Mouse (Mus musculus) liver, embryonic 15.5 days (tissue): ENCODE data around the gene Taar2. TPM values are rescaled to one million over a fixed set of nuclear protein-coding genes. Genes with fewer than 3 reads are reported as not detected.
A peak's percentile ranks its signal among the peaks of the same experiment; 100 is the strongest.

Experiments
- ATAC-seq: fragments of 200-750 bp; cut with Nextera tagmentation; 2 replicates; pipeline ENCODE4 v1.8.0; 2017; ENCODE audit warnings: moderate number of reproducible peaks, mild to moderate bottlenecking, moderate library complexity; ENCODE audit not compliant: insufficient read depth
- H3K27ac ChIP-seq: fragments of 300-500 bp; sonication (generic); replicated peaks from 2 replicates; pipeline ENCODE4 v1.5.1; 2015; ENCODE audit warnings: mild to moderate bottlenecking, inconsistent platforms
- H3K27me3 ChIP-seq: fragments of 300-500 bp; sonication (generic); 2 replicates; pipeline ENCODE4 v1.6.1; 2015; ENCODE audit warnings: mild to moderate bottlenecking, inconsistent platforms
- H3K36me3 ChIP-seq: fragments of 300-500 bp; sonication (generic); replicated peaks from 2 replicates; pipeline ENCODE4 v1.6.1; 2015; ENCODE audit warnings: moderate library complexity, mild to moderate bottlenecking, inconsistent platforms
- H3K4me1 ChIP-seq: fragments of 300-500 bp; sonication (generic); replicated peaks from 2 replicates; pipeline ENCODE4 v1.6.1; 2015; ENCODE audit warnings: inconsistent platforms
- H3K4me2 ChIP-seq: fragments of 300-500 bp; sonication (generic); 2 replicates; pipeline ENCODE4 v1.6.1; 2015; ENCODE audit warnings: moderate library complexity, mild to moderate bottlenecking, inconsistent platforms
- H3K4me3 ChIP-seq: fragments of 300-500 bp; sonication (generic); replicated peaks from 2 replicates; pipeline ENCODE4 v1.5.1; 2015; ENCODE audit warnings: mild to moderate bottlenecking, inconsistent platforms
- H3K9ac ChIP-seq: fragments of 300-500 bp; sonication (generic); 2 replicates; pipeline ENCODE4 v1.6.1; 2015; ENCODE audit warnings: moderate library complexity, mild to moderate bottlenecking, inconsistent platforms
- H3K9me3 ChIP-seq: fragments of 300-500 bp; sonication (generic); replicated peaks from 2 replicates; pipeline ENCODE4 v1.6.1; 2016; ENCODE audit warnings: inconsistent platforms
- WGBS: fragments of 180-500 bp; shearing (Covaris S2); methylation state at CpG from one replicate; pipeline ENCODE4 v1.1.7; 2015; ENCODE audit warnings: mixed read lengths; ENCODE audit not compliant: insufficient replicate concordance; 5-methylcytosine and 5-hydroxymethylcytosine counted together
- polyA plus RNA-seq: library from polyadenylated mRNA; unstranded; fragments of >200 nt; fragmentation: Nextera tagmentation; extraction: Ambion mirVana; gene quantifications from 2 replicates; pipeline ENCODE4 v1.2.1, GENCODE M21; 2015

Gene Taar2
- polyA plus RNA-seq, 1 experiment from 2014 or later: not detected

DNA sequence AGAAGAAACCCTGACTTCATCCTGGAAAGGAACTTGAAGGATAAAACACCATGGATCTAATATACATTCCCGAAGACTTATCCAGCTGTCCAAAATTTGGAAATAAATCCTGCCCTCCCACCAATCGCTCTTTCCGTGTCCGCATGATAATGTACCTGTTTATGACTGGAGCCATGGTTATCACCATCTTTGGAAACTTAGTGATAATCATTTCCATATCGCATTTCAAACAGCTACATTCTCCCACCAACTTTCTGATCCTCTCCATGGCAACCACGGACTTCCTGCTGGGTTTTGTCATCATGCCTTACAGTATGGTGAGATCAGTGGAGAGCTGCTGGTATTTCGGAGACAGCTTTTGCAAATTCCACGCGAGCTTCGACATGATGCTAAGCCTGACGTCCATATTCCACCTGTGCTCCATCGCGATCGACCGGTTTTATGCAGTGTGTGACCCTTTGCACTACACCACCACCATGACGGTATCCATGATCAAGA is 11.2 kb downstream of the Taar2 start, which contains the start of gene Taar3:
Gene Taar3 (plus strand): TSS at position 51 of the 498 bp plus-strand sequence.
- no peak for ATAC-seq
- Histone ChIP-seq H3K9ac (no peak within 1 kb of the TSS), H3K4me3 (no peak within 1 kb of the TSS), H3K27me3 (no peaks in the 10 kb centered on the region), H3K4me2 (no peak within 1 kb of the TSS), H3K9me3 (no peaks in the 10 kb centered on the region), H3K36me3 (no peaks in the 10 kb centered on the region), H3K27ac (no peak within 1 kb of the TSS), H3K4me1 (no peaks in the 10 kb centered on the region)
- 79% methylated on average over 16 of the region's 16 CpGs for WGBS

DNA sequence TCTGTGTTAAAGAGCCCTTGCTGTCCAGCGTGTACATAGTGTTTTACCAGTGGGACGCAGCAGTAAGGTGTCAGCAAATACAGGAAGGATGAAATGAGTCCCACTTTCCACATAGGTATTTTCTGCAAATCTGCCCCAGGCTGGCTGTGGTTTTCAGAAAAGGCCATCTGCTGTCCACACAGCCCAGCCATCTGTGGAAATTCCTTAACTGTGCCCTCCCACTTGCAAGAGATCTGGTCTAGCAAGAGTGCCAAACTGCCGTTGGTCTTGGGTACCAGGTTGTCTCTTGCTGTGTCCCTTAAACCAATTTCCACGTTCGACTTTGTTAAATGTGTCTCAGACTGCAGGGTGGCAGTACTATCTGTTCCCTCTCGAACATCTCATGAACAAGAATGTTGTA is 13.3 kb downstream of the Taar2 start:
- H3K9me3 ChIP-seq: no peaks in the 10 kb centered on the region

DNA sequence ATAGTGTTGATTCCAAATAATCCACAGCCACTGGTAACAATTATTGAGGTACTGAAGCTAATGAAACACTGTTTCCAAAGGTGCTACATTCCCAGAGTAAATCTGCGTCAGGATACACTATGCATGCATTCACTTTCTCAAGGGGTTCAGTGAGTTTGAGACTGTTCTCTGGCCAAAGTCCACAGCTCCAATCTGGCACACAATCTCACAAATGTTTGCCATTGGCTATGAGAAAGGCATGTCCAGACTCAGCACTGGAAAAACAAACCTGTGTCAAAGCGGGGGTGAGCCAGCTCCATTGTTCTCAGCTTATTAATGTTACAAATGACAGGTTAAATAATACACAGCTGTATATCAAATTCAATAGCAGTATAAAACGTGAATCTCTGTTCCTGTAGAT is 20.7 kb downstream of the Taar2 start:
- H3K4me1 ChIP-seq: no peaks in the 10 kb centered on the region
- no peak overlapping the region for H3K4me2 ChIP-seq
- H3K36me3 ChIP-seq: no peaks in the 10 kb centered on the region
- no peak overlapping the region for H3K27ac ChIP-seq
- no peak for ATAC-seq
- H3K9me3 ChIP-seq: no peaks in the 10 kb centered on the region
- no peak overlapping the region for H3K4me3 ChIP-seq
- WGBS: 49% methylated on average over 3 of the region's 3 CpGs
- no peaks in the 10 kb centered on the region for H3K27me3 ChIP-seq
- no peak overlapping the region for H3K9ac ChIP-seq

More for the DNA sequence above, 13.3 kb downstream of the Taar2 start:
- Histone ChIP-seq H3K36me3 (no peaks in the 10 kb centered on the region), H3K4me1 (no peaks in the 10 kb centered on the region), H3K9ac (no peak overlapping the region), H3K4me2 (no peak overlapping the region), H3K27ac (no peak overlapping the region), H3K4me3 (no peak overlapping the region), H3K27me3 (no peaks in the 10 kb centered on the region)
- 58% methylated on average over 6 of the region's 6 CpGs for WGBS
- ATAC-seq: no peak

DNA sequence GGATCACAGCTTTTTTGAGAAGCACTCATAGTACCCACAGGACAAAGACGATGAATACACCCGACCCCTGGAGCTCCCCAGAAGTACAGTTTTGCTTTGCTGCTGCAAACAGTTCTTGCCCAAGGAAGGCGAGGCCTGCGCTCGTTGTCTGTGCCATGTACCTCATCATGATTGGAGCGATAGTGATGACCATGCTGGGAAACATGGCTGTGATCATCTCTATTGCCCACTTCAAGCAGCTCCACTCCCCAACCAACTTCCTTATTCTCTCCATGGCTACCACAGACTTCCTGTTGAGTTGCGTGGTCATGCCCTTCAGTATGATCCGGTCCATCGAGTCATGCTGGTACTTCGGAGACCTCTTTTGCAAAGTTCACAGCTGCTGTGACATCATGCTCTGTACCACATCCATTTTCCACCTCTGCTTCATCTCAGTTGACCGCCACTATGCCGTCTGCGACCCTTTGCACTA is 22.1 kb downstream of the Taar2 start, which contains the start of gene Taar4:
Gene Taar4 (plus strand): TSS at position 51 of the 472 bp plus-strand sequence.
- no peaks in the 10 kb centered on the region for H3K27me3 ChIP-seq
- 68% methylated on average over 13 of the region's 13 CpGs for WGBS
- no peak within 1 kb of the TSS for H3K4me3 ChIP-seq
- H3K4me1 ChIP-seq: no peaks in the 10 kb centered on the region
- no peak for ATAC-seq
- H3K9ac ChIP-seq: no peak within 1 kb of the TSS
- H3K4me2 ChIP-seq: no peak within 1 kb of the TSS
- no peaks in the 10 kb centered on the region for H3K9me3 ChIP-seq
- no peak within 1 kb of the TSS for H3K27ac ChIP-seq
- no peaks in the 10 kb centered on the region for H3K36me3 ChIP-seq

DNA sequence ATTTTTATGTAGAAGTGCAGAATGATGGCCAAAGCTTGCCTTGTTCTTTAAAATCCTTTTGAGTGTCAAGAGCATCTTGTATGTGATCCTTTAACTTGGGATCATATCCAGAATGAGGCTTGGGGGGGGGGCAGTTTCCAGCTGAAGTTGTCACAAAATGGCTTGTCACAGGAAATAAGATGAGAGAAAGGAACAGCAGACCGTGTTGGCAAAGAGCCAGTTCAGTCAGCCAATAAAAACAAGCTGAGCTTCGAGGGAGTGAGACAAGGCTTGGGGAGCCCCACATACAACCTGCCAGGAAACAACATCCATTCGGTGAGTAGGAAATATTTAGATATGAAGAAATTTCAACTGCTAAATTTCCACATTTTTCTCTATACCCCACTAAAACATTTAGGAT is 25.1 kb downstream of the Taar2 start:
- no peak overlapping the region for H3K27ac ChIP-seq
- 51% methylated on average over 3 of the region's 3 CpGs for WGBS
- no peaks in the 10 kb centered on the region for H3K4me1 ChIP-seq
- H3K4me3 ChIP-seq: no peak overlapping the region
- H3K36me3 ChIP-seq: no peaks in the 10 kb centered on the region
- no peak overlapping the region for H3K9ac ChIP-seq
- H3K27me3 ChIP-seq: no peaks in the 10 kb centered on the region
- no peak for ATAC-seq
- H3K9me3 ChIP-seq: no peaks in the 10 kb centered on the region
- H3K4me2 ChIP-seq: no peak overlapping the region

DNA sequence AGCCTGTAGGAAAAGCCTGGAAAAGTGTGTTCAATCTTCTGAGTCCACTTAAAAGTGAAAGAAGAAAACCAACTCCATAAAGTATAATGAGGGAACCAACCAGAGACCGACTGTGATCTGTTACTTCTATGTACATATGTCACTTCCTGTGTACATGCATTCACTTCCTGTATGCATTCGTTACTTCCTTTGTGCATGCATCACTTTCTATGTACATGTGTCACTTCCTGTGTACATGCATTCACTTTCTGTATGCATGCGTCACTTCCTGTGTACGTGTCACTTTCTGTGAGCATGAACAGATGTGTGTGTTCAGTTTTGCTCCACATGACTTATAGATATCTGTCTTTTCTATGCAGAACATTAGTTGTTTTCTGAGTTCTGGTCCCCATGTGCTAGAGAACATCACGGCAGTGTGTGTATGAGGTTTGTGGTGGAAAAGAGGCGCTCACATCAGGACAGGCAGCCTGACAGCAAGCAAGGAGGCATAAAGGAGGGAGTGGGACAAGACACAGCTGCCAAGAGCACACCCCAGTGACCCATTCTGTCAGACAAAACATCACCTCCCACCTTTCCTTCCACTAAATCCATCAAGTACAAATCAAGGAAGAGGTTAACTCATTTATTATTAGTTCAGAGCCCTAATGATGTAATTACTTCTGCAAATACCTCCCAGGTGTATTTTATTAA is 26.7 kb downstream of the Taar2 start:
- no peaks in the 10 kb centered on the region for H3K27me3 ChIP-seq
- H3K4me1 ChIP-seq: no peaks in the 10 kb centered on the region
- H3K9ac ChIP-seq: no peak overlapping the region
- H3K4me3 ChIP-seq: no peak overlapping the region
- H3K4me2 ChIP-seq: no peak overlapping the region
- WGBS: 64% methylated on average over 6 of the region's 6 CpGs
- no peak for ATAC-seq
- no peaks in the 10 kb centered on the region for H3K36me3 ChIP-seq
- H3K9me3 ChIP-seq: no peaks in the 10 kb centered on the region
- no peak overlapping the region for H3K27ac ChIP-seq

DNA sequence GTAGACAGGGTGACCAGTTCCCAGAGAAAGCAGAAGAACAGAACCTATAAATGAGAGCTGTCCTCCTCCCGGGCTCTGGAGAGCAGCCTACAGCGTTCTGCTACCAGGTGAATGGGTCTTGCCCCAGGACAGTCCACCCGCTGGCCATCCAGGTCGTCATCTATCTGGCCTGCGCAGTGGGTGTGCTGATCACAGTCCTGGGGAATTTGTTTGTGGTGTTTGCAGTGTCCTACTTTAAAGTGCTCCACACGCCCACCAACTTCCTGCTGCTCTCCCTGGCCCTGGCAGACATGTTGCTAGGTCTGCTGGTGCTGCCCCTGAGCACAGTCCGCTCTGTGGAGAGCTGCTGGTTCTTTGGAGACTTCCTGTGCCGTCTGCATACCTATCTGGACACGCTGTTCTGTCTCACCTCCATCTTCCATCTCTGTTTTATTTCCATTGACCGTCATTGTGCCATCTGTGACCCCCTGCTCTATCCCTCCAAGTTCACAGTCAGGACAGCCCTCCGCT is 32.3 kb downstream of the Taar2 start, which contains the start of gene Taar5:
Gene Taar5 (plus strand): TSS at position 51 of the 510 bp plus-strand sequence.
- H3K9me3 ChIP-seq: no peaks in the 10 kb centered on the region
- no peak within 1 kb of the TSS for H3K27ac ChIP-seq
- H3K9ac ChIP-seq: no peak within 1 kb of the TSS
- no peaks in the 10 kb centered on the region for H3K36me3 ChIP-seq
- no peak within 1 kb of the TSS for H3K4me3 ChIP-seq
- no peaks in the 10 kb centered on the region for H3K27me3 ChIP-seq
- ATAC-seq: no peak
- WGBS: 63% methylated on average over 11 of the region's 11 CpGs
- H3K4me2 ChIP-seq: no peak within 1 kb of the TSS
- H3K4me1 ChIP-seq: no peaks in the 10 kb centered on the region

DNA sequence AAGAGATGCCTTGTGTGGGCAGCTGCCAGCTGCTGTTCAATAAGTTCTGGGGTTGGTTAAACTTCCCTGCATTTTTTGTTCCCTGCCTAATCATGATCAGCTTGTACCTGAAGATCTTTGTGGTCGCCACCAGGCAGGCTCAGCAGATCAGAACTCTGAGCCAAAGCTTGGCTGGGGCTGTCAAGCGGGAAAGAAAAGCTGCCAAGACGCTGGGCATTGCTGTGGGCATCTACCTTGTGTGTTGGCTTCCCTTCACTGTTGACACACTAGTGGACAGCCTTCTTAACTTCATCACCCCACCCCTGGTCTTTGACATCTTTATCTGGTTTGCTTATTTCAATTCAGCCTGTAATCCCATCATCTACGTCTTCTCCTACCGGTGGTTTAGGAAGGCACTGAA is 32.9 kb downstream of the Taar2 start:
- Histone ChIP-seq H3K9me3 (no peaks in the 10 kb centered on the region), H3K27me3 (no peaks in the 10 kb centered on the region), H3K27ac (no peak overlapping the region), H3K4me2 (no peak overlapping the region), H3K9ac (no peak overlapping the region), H3K4me3 (no peak overlapping the region), H3K36me3 (no peaks in the 10 kb centered on the region), H3K4me1 (no peaks in the 10 kb centered on the region)
- ATAC-seq: no peak
- WGBS: 67% methylated on average over 5 of the region's 5 CpGs

DNA sequence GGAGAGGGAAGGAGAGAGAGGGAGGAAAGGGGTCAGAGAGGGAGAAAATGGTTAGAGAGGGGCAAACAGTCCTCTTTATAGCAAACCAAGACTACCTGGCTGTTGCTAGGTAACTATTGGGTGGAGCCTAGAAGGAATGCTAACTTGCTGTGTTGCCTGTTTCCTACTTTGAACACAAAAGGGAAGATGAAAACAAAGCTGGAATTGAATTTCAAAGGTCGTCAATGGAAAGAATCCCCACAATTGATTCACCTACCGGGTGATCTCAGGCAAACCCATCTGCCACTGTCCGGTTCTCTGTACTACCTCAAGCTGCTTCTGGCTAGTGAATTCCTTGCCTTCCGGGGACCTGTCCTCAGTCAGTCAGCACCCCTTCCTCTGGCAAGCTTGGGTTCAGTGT is 39.6 kb downstream of the Taar2 start:
- 43% methylated on average over 4 of the region's 4 CpGs for WGBS
- no peak overlapping the region for H3K4me3 ChIP-seq
- H3K27ac ChIP-seq: no peak overlapping the region
- no peaks in the 10 kb centered on the region for H3K4me1 ChIP-seq
- ATAC-seq: no peak
- no peak overlapping the region for H3K9ac ChIP-seq
- H3K27me3 ChIP-seq: no peaks in the 10 kb centered on the region
- no peak overlapping the region for H3K4me2 ChIP-seq
- no peaks in the 10 kb centered on the region for H3K36me3 ChIP-seq
- H3K9me3 ChIP-seq: no peaks in the 10 kb centered on the region

DNA sequence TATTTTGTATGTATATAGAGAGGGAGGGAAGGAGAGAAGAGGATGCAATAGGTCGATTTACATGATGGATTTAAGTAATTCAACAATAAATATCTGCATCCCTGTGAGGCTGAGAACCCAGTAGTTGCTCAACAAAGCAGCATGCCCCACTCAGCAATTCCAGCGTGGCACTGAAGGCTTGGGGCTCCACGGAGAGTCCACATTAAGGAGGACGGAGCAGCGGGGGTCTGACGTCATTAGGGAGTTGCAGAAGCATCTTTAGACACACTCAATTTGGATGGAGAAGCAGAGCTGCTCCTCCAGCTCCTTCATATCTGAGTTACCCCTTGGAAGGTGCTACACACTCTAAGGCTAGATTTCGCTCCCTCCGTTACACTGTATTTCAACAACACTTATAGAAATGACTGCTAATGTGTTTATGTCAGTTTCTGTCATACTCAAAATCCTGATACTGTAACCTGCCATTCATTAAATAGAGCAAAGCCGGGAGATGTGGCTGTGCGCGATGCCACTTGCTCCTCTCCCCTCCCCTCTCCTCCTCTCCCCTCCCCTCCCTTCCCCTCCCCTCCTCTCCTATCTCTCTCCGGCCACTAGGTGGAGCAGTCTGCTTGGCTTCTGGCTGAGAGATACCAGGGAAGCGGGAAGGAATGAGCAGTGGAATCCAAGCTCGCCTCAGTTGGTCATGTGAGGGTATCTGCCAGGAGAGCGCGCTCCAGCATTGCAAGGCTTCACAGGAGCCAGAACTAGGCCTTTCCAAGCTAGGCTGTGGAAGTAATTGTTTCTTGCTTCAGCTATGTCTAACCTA is 40.7 kb downstream of the Taar2 start:
- no peak overlapping the region for H3K4me2 ChIP-seq
- ATAC-seq: peak; percentile 7; the same call in 1 of the 2 replicates

DNA sequence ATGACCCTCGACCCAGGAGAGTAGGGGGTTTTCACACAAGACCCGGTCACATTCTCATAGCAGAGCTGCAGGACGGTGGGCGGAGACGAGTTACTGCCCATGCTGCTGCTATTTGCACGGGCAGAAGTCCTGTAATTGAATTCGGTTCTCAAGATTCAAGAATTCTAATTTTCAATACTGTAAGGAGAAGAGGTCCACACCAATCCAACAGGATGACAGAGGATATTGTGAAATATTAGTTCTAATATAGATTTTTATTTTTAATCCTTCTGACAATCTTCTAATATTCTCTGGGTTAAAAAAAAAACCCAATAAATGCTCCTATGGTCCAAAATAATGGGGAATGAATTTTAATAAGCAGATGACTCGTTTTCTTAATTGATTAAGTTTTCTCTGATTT is 47.2 kb downstream of the Taar2 start, which contains the start of gene Taar6:
Gene Taar6 (minus strand): TSS at position 101 of the 400 bp plus-strand sequence.
- Histone ChIP-seq H3K27me3 (no peaks in the 10 kb centered on the region), H3K9ac (no peak within 1 kb of the TSS), H3K4me3 (no peak within 1 kb of the TSS), H3K4me1 (no peaks in the 10 kb centered on the region), H3K27ac (no peak within 1 kb of the TSS), H3K9me3 (no peaks in the 10 kb centered on the region), H3K4me2 (no peak within 1 kb of the TSS), H3K36me3 (no peaks in the 10 kb centered on the region)
- WGBS: 59% methylated on average over 8 of the region's 8 CpGs
- no peak for ATAC-seq

More for the DNA sequence above, 40.7 kb downstream of the Taar2 start:
- no peaks in the 10 kb centered on the region for H3K27me3 ChIP-seq
- no peaks in the 10 kb centered on the region for H3K36me3 ChIP-seq
- H3K4me3 ChIP-seq: no peak overlapping the region
- H3K9me3 ChIP-seq: no peaks in the 10 kb centered on the region
- H3K9ac ChIP-seq: no peak overlapping the region
- H3K4me1 ChIP-seq: no peaks in the 10 kb centered on the region
- H3K27ac ChIP-seq: no peak overlapping the region
- 33% methylated on average over 16 of the region's 16 CpGs for WGBS
